Mouse (Mus musculus): ENCODE data around the gene Lcmt1.
A peak's percentile ranks its signal among the peaks of the same experiment; 100 is the strongest.

Lcmt1 gene

GRCm38 (mm10) chr7:123398828-123399227 lies 29.2 kb downstream of the Lcmt1 start:
- peak; percentile 61 for DNase-seq (ENCODE audit: low read depth, low spot score)

GRCm38 (mm10) chr7:123399286-123399685 lies 29.7 kb downstream of the Lcmt1 start:
- DNase-seq (ENCODE audit: low read depth, low spot score) = no peak

GRCm38 (mm10) chr7:123401121-123401520 lies 31.5 kb downstream of the Lcmt1 start:
- DNase-seq (ENCODE audit: low read depth, low spot score) = no peak

- no peak for DNase-seq (ENCODE audit: low read depth, low spot score)
Measured at GRCm38 (mm10) chr7:123404198-123404597, 34.6 kb downstream of the Lcmt1 start.

- no peak for DNase-seq (ENCODE audit: low read depth, low spot score)
Measured at GRCm38 (mm10) chr7:123405619-123406018, 36.0 kb downstream of the Lcmt1 start.

GRCm38 (mm10) chr7:123406988-123407387 lies 37.4 kb downstream of the Lcmt1 start:
- no peak for DNase-seq (ENCODE audit: low read depth, low spot score)

GRCm38 (mm10) chr7:123410502-123410901 lies 40.9 kb downstream of the Lcmt1 start:
- DNase-seq (ENCODE audit: low read depth, low spot score) = no peak

GRCm38 (mm10) chr7:123411109-123411508 lies 41.5 kb downstream of the Lcmt1 start:
- DNase-seq (ENCODE audit: low read depth, low spot score) = no peak

- no peak for DNase-seq (ENCODE audit: low read depth, low spot score)
Measured at GRCm38 (mm10) chr7:123412143-123412542, 42.6 kb downstream of the Lcmt1 start.

GRCm38 (mm10) chr7:123416803-123417202 lies 47.2 kb downstream of the Lcmt1 start:
- no peak for DNase-seq (ENCODE audit: low read depth, low spot score)

- no peak for DNase-seq (ENCODE audit: low read depth, low spot score)
Measured at GRCm38 (mm10) chr7:123417661-123418060, 48.1 kb downstream of the Lcmt1 start.

GRCm38 (mm10) chr7:123419984-123420383 lies 50.4 kb downstream of the Lcmt1 start:
- no peak for DNase-seq (ENCODE audit: low read depth, low spot score)

- DNase-seq (ENCODE audit: low read depth, low spot score) = no peak
Measured at GRCm38 (mm10) chr7:123421958-123422357, 52.4 kb downstream of the Lcmt1 start.

- no peak for DNase-seq (ENCODE audit: low read depth, low spot score)
Measured at GRCm38 (mm10) chr7:123424281-123424680, 54.7 kb downstream of the Lcmt1 start.

GRCm38 (mm10) chr7:123425134-123425757 lies 55.7 kb downstream of the Lcmt1 start:
- no peak for DNase-seq (ENCODE audit: low read depth, low spot score)

GRCm38 (mm10) chr7:123429624-123430410 lies 60.2 kb downstream of the Lcmt1 start:
- DNase-seq (ENCODE audit: low read depth, low spot score) = no peak

GRCm38 (mm10) chr7:123430411-123430705 lies 60.8 kb downstream of the Lcmt1 start:
- DNase-seq (ENCODE audit: low read depth, low spot score) = no peak

GRCm38 (mm10) chr7:123431206-123431605 lies 61.6 kb downstream of the Lcmt1 start:
- no peak for DNase-seq (ENCODE audit: low read depth, low spot score)

GRCm38 (mm10) chr7:123442079-123442478 lies 72.5 kb downstream of the Lcmt1 start:
- no peak for DNase-seq (ENCODE audit: low read depth, low spot score)

GRCm38 (mm10) chr7:123448794-123449193 lies 79.2 kb downstream of the Lcmt1 start:
- DNase-seq (ENCODE audit: low read depth, low spot score) = no peak

- DNase-seq (ENCODE audit: low read depth, low spot score) = no peak
Measured at GRCm38 (mm10) chr7:123449676-123450075, 80.1 kb downstream of the Lcmt1 start.

- DNase-seq (ENCODE audit: low read depth, low spot score) = no peak
Measured at GRCm38 (mm10) chr7:123450515-123450914, 80.9 kb downstream of the Lcmt1 start.

GRCm38 (mm10) chr7:123452551-123452950 lies 83.0 kb downstream of the Lcmt1 start:
- no peak for DNase-seq (ENCODE audit: low read depth, low spot score)
